Mouse (Mus musculus): Measurements from ENCODE around the gene Magee2. TPM values are rescaled to one million over a fixed set of nuclear protein-coding genes. Genes with fewer than 3 reads are reported as not detected.
"Not testable (repeated sequence)": the region's sequence is repeated elsewhere in the genome, so short reads cannot be mapped to it uniquely, and the experiment has no call there.

The Magee2 gene
- not detected for total RNA-seq (2021)
- long read RNA-seq, experiment 1: 0 reads
- long read RNA-seq, experiment 2: 0 reads

DNA sequence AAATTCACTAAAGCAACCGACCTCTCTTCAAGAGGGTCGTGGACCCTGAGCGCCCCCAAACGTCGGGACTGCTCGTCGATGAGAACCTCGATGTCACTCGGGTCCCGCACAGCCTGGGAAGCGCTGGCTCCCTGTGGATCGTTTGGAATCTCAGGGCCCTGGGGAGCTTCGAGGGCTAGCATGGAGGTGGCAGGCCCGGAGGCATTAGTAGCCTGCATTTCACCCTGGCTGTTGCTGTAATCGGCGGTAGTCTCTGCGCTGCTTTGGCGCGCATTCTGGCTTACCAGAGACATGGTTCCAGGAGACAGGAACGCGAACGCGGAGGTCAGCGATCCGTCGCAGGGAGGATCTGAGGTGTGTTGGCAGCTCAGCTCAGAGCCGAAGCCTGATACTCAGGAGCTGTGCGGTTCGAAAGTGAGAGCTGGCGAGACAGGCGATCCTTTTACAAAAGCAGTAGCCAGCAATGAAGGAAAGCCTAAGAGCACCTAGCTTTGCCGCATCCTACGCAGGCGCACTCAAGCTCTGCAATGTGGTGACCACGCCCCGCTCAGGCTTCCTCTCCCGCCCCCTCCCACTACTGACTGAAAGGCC lies at the start of gene Magee2:
Magee2 (minus strand) TSS at position 517 of the 591 bp plus-strand sequence.
- DNase-seq: no peak
- Histone ChIP-seq H3K27ac (no peak within 1 kb of the TSS), H3K4me3 (peak within 1 kb of the TSS; percentile 63)
- no peak; the same call in 1 of the 2 replicates for TF ChIP-seq CTCF (IDR thresholded peaks at IDR 0.05)
- intact Hi-C loops (cut with DNase I): no loop called here

DNA sequence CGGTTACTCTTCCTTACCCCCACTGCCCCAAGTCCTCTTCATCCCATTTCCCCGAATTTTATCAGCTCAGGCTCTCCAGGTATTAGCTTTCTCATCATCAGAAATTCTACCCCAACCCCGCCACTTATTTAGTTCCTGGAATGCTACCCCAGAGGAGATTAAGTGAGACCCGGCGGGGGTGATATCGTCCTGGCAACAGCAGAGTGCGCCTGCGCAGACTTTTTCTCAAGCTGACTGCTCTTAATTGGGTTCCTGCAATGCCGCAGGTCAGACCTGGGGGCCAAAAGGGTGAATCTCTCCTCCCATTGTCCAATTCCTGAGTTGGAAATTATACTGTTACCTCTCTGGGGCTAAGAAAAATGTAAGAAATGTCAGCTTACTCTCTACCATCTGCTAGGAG lies 3.5 kb downstream of the Magee2 start:
- DNase-seq: no peak
- Histone ChIP-seq H3K27ac (no peak overlapping the region), H3K4me3 (no peak overlapping the region)
- no peak for TF ChIP-seq CTCF (IDR thresholded peaks at IDR 0.05)
- intact Hi-C loops (cut with DNase I): no loop called here

DNA sequence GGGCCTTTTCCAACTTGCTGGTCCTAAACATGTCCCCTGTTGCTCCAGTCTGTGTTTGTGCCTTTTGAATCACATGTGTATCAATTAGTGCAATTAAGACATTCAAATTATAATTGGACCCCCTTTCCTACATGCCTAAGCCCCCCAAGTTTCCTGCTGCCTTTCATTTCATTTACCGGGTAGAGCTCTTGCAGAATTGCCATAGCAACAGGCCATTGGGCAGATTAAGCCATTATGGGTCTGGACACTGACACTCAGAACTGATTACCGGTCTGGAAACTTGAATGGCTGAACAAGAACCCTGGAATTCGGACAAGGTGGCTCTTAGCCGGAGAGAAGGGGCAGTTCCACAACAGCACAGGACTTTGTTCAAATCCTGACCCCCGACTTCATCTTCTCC lies 39.5 kb downstream of the Magee2 start:
- H3K27ac ChIP-seq; H3K4me3 ChIP-seq; DNase-seq; intact Hi-C loops (cut with DNase I): not testable (repeated sequence)

DNA sequence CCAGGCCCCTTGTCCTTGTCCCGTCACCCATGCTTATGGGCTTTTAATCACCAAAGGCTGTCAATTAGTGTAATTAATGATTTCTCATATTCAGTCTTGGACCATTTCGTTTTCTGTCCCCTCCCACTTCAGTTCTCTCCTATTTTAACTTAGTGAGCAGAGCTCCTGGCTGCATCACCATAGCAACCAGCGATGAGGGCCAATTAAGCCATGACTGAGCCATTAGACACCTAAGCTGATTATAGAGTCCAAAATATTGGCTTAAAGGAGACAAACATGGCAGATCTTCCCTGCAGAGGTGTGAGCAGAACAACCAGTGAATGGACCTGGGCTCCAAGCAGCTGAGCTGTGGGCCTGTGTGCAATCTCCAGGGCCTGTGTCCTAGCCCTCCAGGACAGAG lies 40.1 kb downstream of the Magee2 start:
- intact Hi-C loops (cut with DNase I); H3K4me3 ChIP-seq; DNase-seq; H3K27ac ChIP-seq: not testable (repeated sequence)

DNA sequence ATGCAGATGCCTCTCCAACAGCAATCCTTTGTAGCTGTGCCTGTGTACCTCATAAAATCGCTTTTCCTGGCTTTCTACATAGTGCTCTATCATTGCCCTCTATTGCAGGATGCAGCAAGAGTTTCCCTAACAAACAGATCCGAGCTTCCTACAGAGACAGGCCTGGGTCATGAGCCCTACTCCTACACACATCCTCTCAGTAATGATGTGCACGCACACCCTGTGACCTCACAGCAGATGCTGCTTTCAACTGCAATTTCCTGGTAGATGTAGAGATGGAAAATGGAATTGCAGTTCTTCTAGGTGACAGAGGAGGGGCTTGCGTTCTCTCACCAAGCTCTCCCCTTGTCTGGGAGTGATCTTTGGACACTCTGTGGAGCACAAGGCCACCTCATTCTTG lies 43.4 kb downstream of the Magee2 start:
- H3K4me3 ChIP-seq; intact Hi-C loops (cut with DNase I); DNase-seq; H3K27ac ChIP-seq: not testable (repeated sequence)

Other genes with a start within 250 kb of the Magee2 start
- gene Zdhhc15, start 186.2 kb downstream of the Magee2 start, total RNA-seq (2021): under 1 TPM; 0.10 to 0.20 TPM
- 1 to 10 TPM; 6.6 to 9.4 TPM for gene Pbdc1, start 222.5 kb upstream of the Magee2 start, total RNA-seq (2021)